Comparison of ENCODE assay signal across 17 mouse cellular contexts in genomic region chr13:37553392-37553791, GRCm38 (mm10).
DNase-seq lines count a peak whose midpoint lies in the region; ATAC-seq and TF ChIP-seq lines count a peak whose summit lies in the region.
"Had no signal": no experiment of that assay in that cellular context is flagged by ENCODE, and none has a peak within 500 bp of the region (broad histone marks: within the 10 kb centered on the region; RNA-seq: fewer than 3 reads in every experiment).

No protein-coding gene starts in this region.

- no peaks in the 10 kb centered on the region for H3K9me3 ChIP-seq in embryonic facial prominence, embryonic 14.5 days (ENCODE audit: control insufficient read depth, low read length)
- H3K9me3 ChIP-seq in embryonic facial prominence, embryonic 10.5 days: no peaks in the 10 kb centered on the region
- H3K9me3 ChIP-seq: embryonic facial prominence, embryonic 13.5 days; forebrain, embryonic 13.5 days; forebrain, embryonic 15.5 days had no signal

- no peak overlapping the region for H3K9ac ChIP-seq in embryonic facial prominence, embryonic 14.5 days (ENCODE audit: low read depth, low read length)
- H3K9ac ChIP-seq: embryonic facial prominence, embryonic 13.5 days; forebrain, embryonic 13.5 days; forebrain, embryonic 15.5 days; forebrain, postnatal 0 days had no signal

- in situ Hi-C loops in Patski (cut with MboI; ENCODE audit: low pct_unique_long_range_greater_than_20kb): no loop called here

- H3K4me1 ChIP-seq in embryonic facial prominence, embryonic 14.5 days (ENCODE audit: control insufficient read depth, insufficient read depth, low read length): no peaks in the 10 kb centered on the region
- peaks cover 17% of the 10 kb centered on the region for H3K4me1 ChIP-seq in embryonic facial prominence, embryonic 10.5 days
- H3K4me1 ChIP-seq: forebrain, embryonic 13.5 days; forebrain, embryonic 15.5 days had no signal

- no peak overlapping the region for H3K4me3 ChIP-seq in embryonic facial prominence, embryonic 14.5 days (ENCODE audit: low read depth, low read length)
- no peak overlapping the region for H3K4me3 ChIP-seq in embryonic facial prominence, embryonic 10.5 days
- H3K4me3 ChIP-seq: embryonic facial prominence, embryonic 13.5 days; forebrain, embryonic 13.5 days; forebrain, embryonic 15.5 days had no signal

- no peaks in the 10 kb centered on the region for H3K36me3 ChIP-seq in embryonic facial prominence, embryonic 14.5 days (ENCODE audit: control insufficient read depth, insufficient read depth, low read length)
- H3K36me3 ChIP-seq in embryonic facial prominence, embryonic 10.5 days (replicated peaks): no peaks in the 10 kb centered on the region
- H3K36me3 ChIP-seq: embryonic facial prominence, embryonic 13.5 days; forebrain, embryonic 15.5 days had no signal

- no peak overlapping the region for H3K4me2 ChIP-seq in embryonic facial prominence, embryonic 14.5 days (ENCODE audit: low read depth, low read length)
- H3K4me2 ChIP-seq: embryonic facial prominence, embryonic 13.5 days; forebrain, embryonic 13.5 days; forebrain, embryonic 15.5 days had no signal

- ATAC-seq in embryonic facial prominence, embryonic 14.5 days (ENCODE audit: low read depth): peak; percentile 64; the same call in 1 of the 2 replicates
- no peak for ATAC-seq in Patski
- ATAC-seq: forebrain, embryonic 13.5 days; forebrain, embryonic 15.5 days; forebrain, postnatal 0 days had no signal

- no peak for DNase-seq in embryonic facial prominence, embryonic 14.5 days (ENCODE audit: low spot score)
- no peak for DNase-seq in embryonic facial prominence, embryonic 10.5 days (ENCODE audit: low spot score)
- peak; percentile 77 for DNase-seq in Muller cell, postnatal 12 days (ENCODE audit: inconsistent ontology term)
- DNase-seq in Patski (ENCODE audit: low read depth, low spot score): peak; percentile 54
- no peak for DNase-seq in spleen, postnatal 4 days (ENCODE audit: low spot score in 2 of 2)
- no peak for DNase-seq in left cerebral cortex, adult 8-10 months (ENCODE audit: low spot score in 2 of 2)
- DNase-seq: adrenal gland, adult 8-10 months; adrenal gland, postnatal 25 days; cerebellum, adult 11-12 months; cerebellum, adult 2 months; cerebellum, adult 9-10 months; cerebellum, postnatal 10 days; cerebellum, postnatal 25 days; forebrain, postnatal 0 days had no signal

- WGBS in embryonic facial prominence, embryonic 14.5 days: 33% methylated on average over 5 of the region's 5 CpGs
- WGBS in embryonic facial prominence, embryonic 10.5 days: 61% methylated on average over 5 of the region's 5 CpGs

- H3K27ac ChIP-seq in embryonic facial prominence, embryonic 14.5 days (replicated peaks; ENCODE audit: low read depth, low read length): no peak overlapping the region
- no peak overlapping the region for H3K27ac ChIP-seq in embryonic facial prominence, embryonic 10.5 days (replicated peaks)
- H3K27ac ChIP-seq: embryonic facial prominence, embryonic 13.5 days; forebrain, embryonic 13.5 days; forebrain, embryonic 15.5 days had no signal

- TF ChIP-seq CTCF in Patski (IDR thresholded peaks at IDR 0.05): no peak

- POLR2A ChIA-PET in Patski (lab: Charles Lee): interaction anchor here (0.8 kb wide), 1 partner anchor 11 kb away, joined by 6 read pairs; no protein-coding TSS in a partner anchor

- CTCF ChIA-PET in Patski (lab: Charles Lee): interaction anchor here (1.0 to 1.5 kb wide), 2 partner anchors 13 to 68 kb away, joined by 3 to 5 read pairs; no protein-coding TSS in a partner anchor

- H3K27me3 ChIP-seq in embryonic facial prominence, embryonic 14.5 days (replicated peaks; ENCODE audit: control insufficient read depth, insufficient read depth, low read length): no peaks in the 10 kb centered on the region
- H3K27me3 ChIP-seq in embryonic facial prominence, embryonic 10.5 days (replicated peaks; ENCODE audit: low read depth, poor library complexity, severe bottlenecking): no peaks in the 10 kb centered on the region
- H3K27me3 ChIP-seq in Patski: no peaks in the 10 kb centered on the region
- H3K27me3 ChIP-seq: embryonic facial prominence, embryonic 13.5 days; forebrain, embryonic 13.5 days; forebrain, embryonic 15.5 days had no signal

Comparison
In these comparisons a context has a peak if more than half of its experiments do, and no peak if none do; other contexts are left out.
1. DNase-seq: peak in Muller cell, postnatal 12 days (single experiment) and Patski (single experiment); none in embryonic facial prominence, embryonic 14.5 days (single experiment), embryonic facial prominence, embryonic 10.5 days (single experiment), spleen, postnatal 4 days (0 of 2) and left cerebral cortex, adult 8-10 months (0 of 2).